Mouse (Mus musculus): Measurements from ENCODE around the gene Mmgt2. TPM values are rescaled to one million over a fixed set of nuclear protein-coding genes. Genes with fewer than 3 reads are reported as not detected.

Gene Mmgt2
- polyA plus RNA-seq, 1 experiment: 89.4 TPM

DNA sequence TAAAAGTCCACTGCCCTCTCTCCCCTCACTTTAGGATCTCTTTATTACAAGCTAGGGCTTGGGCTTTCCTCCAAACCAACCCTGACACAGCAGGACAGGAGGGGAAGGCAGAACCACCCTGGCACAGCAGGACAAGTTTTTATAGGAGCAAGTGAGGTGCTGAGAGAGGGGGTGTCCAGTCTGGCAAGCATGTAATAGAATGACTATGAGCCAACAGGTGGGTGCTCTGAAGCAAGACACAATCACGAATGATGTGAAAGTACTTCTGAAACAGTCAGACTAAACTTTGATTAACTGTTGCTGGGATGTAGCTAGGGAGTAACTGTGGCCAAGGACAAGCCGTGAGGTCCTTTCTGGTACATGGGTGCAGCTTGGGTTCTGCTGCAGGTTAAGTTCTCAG is 57.7 kb downstream of the Mmgt2 start:
- DNase-seq (ENCODE audit: low spot score): no peak

- DNase-seq (ENCODE audit: low spot score): no peak
Observed at GRCm38 (mm10) chr11:62708252-62708651, 59.8 kb downstream of the Mmgt2 start.

DNA sequence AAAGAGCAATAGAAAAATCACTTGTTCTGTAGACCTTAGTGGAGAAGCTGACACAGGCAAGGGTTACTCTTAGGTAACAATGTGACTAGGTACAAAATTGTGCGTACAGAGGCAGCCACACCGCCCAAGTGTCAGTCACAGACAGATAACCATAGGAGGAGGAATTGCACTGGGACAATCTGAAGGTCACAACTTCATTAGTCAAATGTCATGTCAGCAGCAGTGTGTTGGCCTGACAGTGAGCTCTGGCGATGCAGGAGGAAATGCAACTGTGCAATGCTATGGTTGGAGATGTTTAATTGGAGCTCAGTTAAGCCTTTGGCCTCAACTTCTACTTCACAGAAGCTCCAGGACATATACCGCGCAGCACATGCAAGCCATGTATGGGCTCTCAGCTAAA is 62.2 kb downstream of the Mmgt2 start:
- DNase-seq (ENCODE audit: low spot score): no peak

Other genes with a start within 250 kb of the Mmgt2 start
- 8.7 and 9.4 TPM in 2 replicates for gene Pigl, start 190.2 kb upstream of the Mmgt2 start, polyA plus RNA-seq (2012; rRNA removed)
- gene Ncor1, start 190.1 kb upstream of the Mmgt2 start, polyA plus RNA-seq (2012; rRNA removed): 76.2 and 109 TPM in 2 replicates
- 30.7 and 38.1 TPM in 2 replicates for gene Cenpv, start 109.4 kb upstream of the Mmgt2 start, polyA plus RNA-seq (2012; rRNA removed)
- 2,108 and 2,141 TPM in 2 replicates for gene Ubb, start 97.5 kb upstream of the Mmgt2 start, polyA plus RNA-seq (2012; rRNA removed)
- 52.6 and 62.0 TPM in 2 replicates for gene Trpv2, start 74.2 kb upstream of the Mmgt2 start, polyA plus RNA-seq (2012; rRNA removed)
- gene Lrrc75a, start 141 bp upstream of the Mmgt2 start, polyA plus RNA-seq (2012; rRNA removed): 14.0 and 15.4 TPM in 2 replicates
- gene Zfp287, start 83.2 kb downstream of the Mmgt2 start, polyA plus RNA-seq (2012; rRNA removed): 5.4 and 6.5 TPM in 2 replicates
- gene Gm10428, start 104.4 kb downstream of the Mmgt2 start, polyA plus RNA-seq (2012; rRNA removed): not detected in 2 replicates
- gene Zfp286, start 140.8 kb downstream of the Mmgt2 start, polyA plus RNA-seq (2012; rRNA removed): 5.4 and 5.5 TPM in 2 replicates
- 23.3 and 33.0 TPM in 2 replicates for gene Trim16, start 171.6 kb downstream of the Mmgt2 start, polyA plus RNA-seq (2012; rRNA removed)
- gene Fbxw10, start 198.4 kb downstream of the Mmgt2 start, polyA plus RNA-seq (2012; rRNA removed): 0.77 and 1.6 TPM in 2 replicates
- 44.5 and 51.3 TPM in 2 replicates for gene Tvp23b, start 230.8 kb downstream of the Mmgt2 start, polyA plus RNA-seq (2012; rRNA removed)

Data from urinary bladder, adult 2 months (tissue).